Mouse (Mus musculus): Measurements from ENCODE around the gene Eef1a1. TPM values are rescaled to one million over a fixed set of nuclear protein-coding genes. Genes with fewer than 3 reads are reported as not detected.
"Not testable (repeated sequence)": the region's sequence is repeated elsewhere in the genome, so short reads cannot be mapped to it uniquely, and the experiment has no call there.

Eef1a1 gene
- total RNA-seq (2021) = 1,000 to 10,000 TPM; 1,083 to 1,160 TPM

GRCm38 (mm10) chr9:78488890-78489420 is at the start of gene Eef1a1:
Eef1a1 (minus strand) TSS chr9:78489151.
- intact Hi-C loops (cut with DNase I) = no loop called here
- DNase-seq = peak; percentile 68 to 72

GRCm38 (mm10) chr9:78538421-78538820 is 49.5 kb upstream of the Eef1a1 start:
- intact Hi-C loops (cut with DNase I) = no loop called here
- no peak for DNase-seq

- intact Hi-C loops (cut with DNase I) = no loop called here
- DNase-seq = peak; percentile 55 to 64
Observed at GRCm38 (mm10) chr9:78537154-78537873, 48.4 kb upstream of the Eef1a1 start.

- no peak for DNase-seq
- intact Hi-C loops (cut with DNase I) = no loop called here
Observed at GRCm38 (mm10) chr9:78534606-78535005, 45.7 kb upstream of the Eef1a1 start.

GRCm38 (mm10) chr9:78533296-78533935 is 44.5 kb upstream of the Eef1a1 start:
- DNase-seq = peak in 1 of 2 experiments; percentile 23
- intact Hi-C loops (cut with DNase I) = no loop called here

- intact Hi-C loops (cut with DNase I) = no loop called here
- no peak for DNase-seq
Observed at GRCm38 (mm10) chr9:78532341-78532819, 43.4 kb upstream of the Eef1a1 start.

GRCm38 (mm10) chr9:78531816-78532215 is 42.9 kb upstream of the Eef1a1 start:
- intact Hi-C loops (cut with DNase I) = no loop called here
- DNase-seq = no peak

- peak; percentile 82 to 90 for DNase-seq
- intact Hi-C loops (cut with DNase I) = loop anchor here (2.0 to 5.0 kb wide), 2 partner anchors 51 to 59 kb away; partner anchors contain the start of gene Slc17a5
Observed at GRCm38 (mm10) chr9:78527767-78528381, 38.9 kb upstream of the Eef1a1 start.

GRCm38 (mm10) chr9:78527301-78527761 is 38.4 kb upstream of the Eef1a1 start:
- intact Hi-C loops (cut with DNase I) = loop anchor here (2.0 to 5.0 kb wide), 2 partner anchors 51 to 60 kb away; partner anchors contain the start of gene Slc17a5
- DNase-seq = peak; percentile 82 to 84

- no peak for DNase-seq
- intact Hi-C loops (cut with DNase I) = loop anchor here (2.0 to 5.0 kb wide), 2 partner anchors 49 to 61 kb away; partner anchors contain the start of gene Slc17a5
Observed at GRCm38 (mm10) chr9:78526206-78526605, 37.3 kb upstream of the Eef1a1 start.

- intact Hi-C loops (cut with DNase I) = loop anchor here (2.0 to 5.0 kb wide), 2 partner anchors 49 to 62 kb away; partner anchors contain the start of gene Slc17a5
- DNase-seq = no peak
Observed at GRCm38 (mm10) chr9:78525451-78526135, 36.6 kb upstream of the Eef1a1 start.

- DNase-seq = peak; percentile 26 to 29
- intact Hi-C loops (cut with DNase I) = loop anchor here (2.0 kb wide), 1 partner anchor 39 kb away; no protein-coding TSS in a partner anchor
Observed at GRCm38 (mm10) chr9:78521689-78522088, 32.7 kb upstream of the Eef1a1 start.

GRCm38 (mm10) chr9:78520780-78521601 is 32.0 kb upstream of the Eef1a1 start:
- intact Hi-C loops (cut with DNase I) = loop anchor here (2.0 kb wide), 1 partner anchor 38 kb away; no protein-coding TSS in a partner anchor
- peak; percentile 34 to 41 for DNase-seq

GRCm38 (mm10) chr9:78520127-78520779 is 31.3 kb upstream of the Eef1a1 start:
- intact Hi-C loops (cut with DNase I) = loop anchor here (2.0 kb wide), 1 partner anchor 37 kb away; no protein-coding TSS in a partner anchor
- DNase-seq = no peak

- intact Hi-C loops (cut with DNase I); DNase-seq: not testable (repeated sequence)
Observed at GRCm38 (mm10) chr9:78517237-78517636, 28.3 kb upstream of the Eef1a1 start.

GRCm38 (mm10) chr9:78516125-78516524 is 27.2 kb upstream of the Eef1a1 start:
- intact Hi-C loops (cut with DNase I) = no loop called here
- no peak for DNase-seq

- intact Hi-C loops (cut with DNase I) = no loop called here
- DNase-seq = no peak
Observed at GRCm38 (mm10) chr9:78514681-78515080, 25.7 kb upstream of the Eef1a1 start.

GRCm38 (mm10) chr9:78513776-78514500 is 25.0 kb upstream of the Eef1a1 start:
- DNase-seq = peak; percentile 32 to 51
- intact Hi-C loops (cut with DNase I) = no loop called here

All from heart, postnatal 36 days (tissue).